Mouse (Mus musculus): Measurements from ENCODE around the gene Stkld1. TPM values are rescaled to one million over a fixed set of nuclear protein-coding genes. Genes with fewer than 3 reads are reported as not detected.

Stkld1 gene
- total RNA-seq, 2 experiments from 2014 or later: 0.31 TPM; not detected in 1

GRCm38 (mm10) chr2:26956811-26957487 is 23.1 kb downstream of the Stkld1 start:
- DNase-seq: no peak
- intact Hi-C loops (cut with DNase I): no loop called here

- intact Hi-C loops (cut with DNase I): no loop called here
- DNase-seq: no peak
These were observed 23.6 kb downstream of the Stkld1 start for GRCm38 (mm10) chr2:26957488-26957859.

- intact Hi-C loops (cut with DNase I): no loop called here
- no peak for DNase-seq
These were observed 26.9 kb downstream of the Stkld1 start for GRCm38 (mm10) chr2:26960756-26961155.

GRCm38 (mm10) chr2:26963923-26964723 is 30.3 kb downstream of the Stkld1 start, which contains the start of gene Rexo4:
Rexo4 (minus strand) TSS chr2:26964386.
- intact Hi-C loops (cut with DNase I): loop anchor here (2.0 kb wide), 1 partner anchor 31 kb away; the partner anchor contains the start of gene Surf4
- peak; percentile 95 to 96 for DNase-seq

GRCm38 (mm10) chr2:26964724-26965370 is 31.0 kb downstream of the Stkld1 start:
- intact Hi-C loops (cut with DNase I): no loop called here
- no peak for DNase-seq

- DNase-seq: no peak
- intact Hi-C loops (cut with DNase I): no loop called here
These were observed 33.4 kb downstream of the Stkld1 start for GRCm38 (mm10) chr2:26967262-26967661.

- DNase-seq: no peak
- intact Hi-C loops (cut with DNase I): no loop called here
These were observed 39.3 kb downstream of the Stkld1 start, which contains the start of gene Adamts13 for GRCm38 (mm10) chr2:26973116-26973515. Adamts13 (plus strand) TSS chr2:26973416.

GRCm38 (mm10) chr2:26973960-26974359 is 40.1 kb downstream of the Stkld1 start:
- intact Hi-C loops (cut with DNase I): no loop called here
- no peak for DNase-seq

GRCm38 (mm10) chr2:26980361-26980760 is 46.5 kb downstream of the Stkld1 start:
- intact Hi-C loops (cut with DNase I): no loop called here
- no peak for DNase-seq

- intact Hi-C loops (cut with DNase I): no loop called here
- no peak for DNase-seq
These were observed 50.3 kb downstream of the Stkld1 start for GRCm38 (mm10) chr2:26984179-26984578.

GRCm38 (mm10) chr2:26984640-26985039 is 50.8 kb downstream of the Stkld1 start:
- intact Hi-C loops (cut with DNase I): no loop called here
- no peak for DNase-seq

- DNase-seq: no peak
- intact Hi-C loops (cut with DNase I): no loop called here
These were observed 60.1 kb downstream of the Stkld1 start for GRCm38 (mm10) chr2:26993936-26994335.

GRCm38 (mm10) chr2:26997498-26997897 is 63.7 kb downstream of the Stkld1 start:
- intact Hi-C loops (cut with DNase I): no loop called here
- no peak for DNase-seq

- intact Hi-C loops (cut with DNase I): no loop called here
- no peak for DNase-seq
These were observed 64.1 kb downstream of the Stkld1 start for GRCm38 (mm10) chr2:26997993-26998392.

Other genes with a start within 250 kb of the Stkld1 start
- gene Abo, start 69.1 kb upstream of the Stkld1 start, total RNA-seq (2021): not detected
- gene Surf6, start 31.2 kb upstream of the Stkld1 start, total RNA-seq (2021): 10 to 100 TPM; 14.7 to 16.8 TPM
- gene Med22, start 23.4 kb upstream of the Stkld1 start, total RNA-seq (2021): 10 to 100 TPM; 29.3 to 37.7 TPM
- 100 to 1,000 TPM; 364 to 371 TPM for gene Rpl7a, start 23.3 kb upstream of the Stkld1 start, total RNA-seq (2021)
- 10 to 100 TPM; 15.9 TPM for gene Surf2, start 17.7 kb upstream of the Stkld1 start, total RNA-seq (2021)
- gene Surf1, start 17.5 kb upstream of the Stkld1 start, total RNA-seq (2021): 10 to 100 TPM; 48.0 to 54.1 TPM
- 100 to 1,000 TPM; 103 TPM for gene Surf4, start 119 bp upstream of the Stkld1 start, total RNA-seq (2021)
- 10 to 100 TPM; 13.3 to 14.4 TPM for gene Rexo4, start 30.3 kb downstream of the Stkld1 start, total RNA-seq (2021)
- not detected for gene Adamts13, start 39.4 kb downstream of the Stkld1 start, total RNA-seq (2021)
- gene Cacfd1, start 75.9 kb downstream of the Stkld1 start, total RNA-seq (2021): 10 to 100 TPM; 29.0 to 36.7 TPM
- under 1 TPM in 1 of 2 experiments, not detected in 1; 0.14 TPM for gene Slc2a6, start 94.0 kb downstream of the Stkld1 start, total RNA-seq (2021)
- under 1 TPM in 1 of 2 experiments, not detected in 1; 0.22 TPM for gene Mymk, start 138.1 kb downstream of the Stkld1 start, total RNA-seq (2021)
- 10 to 100 TPM in 1 of 2 experiments, 1 to 10 TPM in 1; 8.7 to 19.4 TPM for gene Adamtsl2, start 145.3 kb downstream of the Stkld1 start, total RNA-seq (2021)
- under 1 TPM; 0.37 to 0.38 TPM for gene Fam163b, start 208.4 kb downstream of the Stkld1 start, total RNA-seq (2021)
- 1 to 10 TPM; 2.3 to 2.5 TPM for gene Dbh, start 231.2 kb downstream of the Stkld1 start, total RNA-seq (2021)